ENCODE assay signal across 15 mouse cellular contexts in genomic region chr11:120728530-120729240, GRCm38 (mm10). TPM values are rescaled to one million over a fixed set of nuclear protein-coding genes. Genes with fewer than 3 reads are reported as not detected.
DNase-seq lines count a peak whose midpoint lies in the region; ATAC-seq lines count a peak whose summit lies in the region.
"Had no signal": no experiment of that assay in that cellular context is flagged by ENCODE, and none has a peak within 500 bp of the region (broad histone marks: within the 10 kb centered on the region; RNA-seq: fewer than 3 reads in every experiment).

No protein-coding gene starts in this region.

- no peak for DNase-seq in hindbrain, embryonic 10.5 days (ENCODE audit: low spot score)
- no peak for DNase-seq in lung, postnatal 10 days
- no peak for DNase-seq in embryonic facial prominence, embryonic 10.5 days (ENCODE audit: low spot score)
- DNase-seq: right cerebral cortex, postnatal 4 days; thymus, postnatal 14 days had no signal

- peaks cover 58% of the 10 kb centered on the region for H3K27me3 ChIP-seq in hindbrain, embryonic 10.5 days (ENCODE audit: insufficient read depth, poor library complexity, severe bottlenecking)
- H3K27me3 ChIP-seq in hindbrain, embryonic 12.5 days = peaks cover 30% of the 10 kb centered on the region
- no peaks in the 10 kb centered on the region for H3K27me3 ChIP-seq in lung, embryonic 16.5 days (ENCODE audit: control insufficient read depth, insufficient read depth, low read depth, low read length)
- H3K27me3 ChIP-seq in embryonic facial prominence, embryonic 10.5 days (replicated peaks; ENCODE audit: low read depth, poor library complexity, severe bottlenecking) = peaks cover 61% of the 10 kb centered on the region
- H3K27me3 ChIP-seq in stomach, embryonic 16.5 days (ENCODE audit: control insufficient read depth, insufficient read depth, low read length) = no peaks in the 10 kb centered on the region
- H3K27me3 ChIP-seq: embryonic facial prominence, embryonic 15.5 days; forebrain, embryonic 15.5 days had no signal

- H3K9ac ChIP-seq in hindbrain, embryonic 12.5 days = no peak overlapping the region
- H3K9ac ChIP-seq in lung, embryonic 16.5 days (ENCODE audit: low read length) = 0 out of 2 replicates have a peak overlapping the region, but pooled peaks have one; percentile 20
- no peak overlapping the region for H3K9ac ChIP-seq in stomach, embryonic 16.5 days (ENCODE audit: low read length)
- H3K9ac ChIP-seq: embryonic facial prominence, embryonic 15.5 days; forebrain, embryonic 15.5 days; liver, embryonic 15.5 days had no signal

- ATAC-seq in hindbrain, embryonic 12.5 days (ENCODE audit: low FRiP score) = no peak
- no peak for ATAC-seq in lung, embryonic 16.5 days (ENCODE audit: low read depth)
- ATAC-seq in stomach, embryonic 16.5 days (ENCODE audit: insufficient read depth, low FRiP score) = no peak
- no peak for ATAC-seq in erythroid progenitor cell, adult 5-6 weeks (replicated peaks; ENCODE audit: low FRiP score, poor library complexity, severe bottlenecking)
- ATAC-seq: activated CD4-positive, CD25-positive, alpha-beta regulatory T cell, adult 4 months; forebrain, embryonic 15.5 days had no signal

- WGBS in hindbrain, embryonic 10.5 days = 70% methylated on average over 11 of the region's 11 CpGs
- 66% methylated on average over 11 of the region's 11 CpGs for whole genome bisulfite sequencing in hindbrain, embryonic 12.5 days
- WGBS in lung, embryonic 16.5 days = 70% methylated on average over 11 of the region's 11 CpGs
- 70% methylated on average over 11 of the region's 11 CpGs for WGBS in embryonic facial prominence, embryonic 10.5 days
- WGBS in stomach, embryonic 16.5 days = 67% methylated on average over 11 of the region's 11 CpGs

- H3K27ac ChIP-seq in hindbrain, embryonic 10.5 days = peak overlapping the region; percentile 64
- H3K27ac ChIP-seq in hindbrain, embryonic 12.5 days = no peak overlapping the region
- peak overlapping the region; percentile 31 for H3K27ac ChIP-seq in lung, embryonic 16.5 days (ENCODE audit: low read length)
- peak overlapping the region; percentile 71; the same call in 1 of the 2 replicates for H3K27ac ChIP-seq in embryonic facial prominence, embryonic 10.5 days (replicated peaks)
- no peak overlapping the region for H3K27ac ChIP-seq in stomach, embryonic 16.5 days (ENCODE audit: low read length)
- H3K27ac ChIP-seq: embryonic facial prominence, embryonic 15.5 days; forebrain, embryonic 15.5 days; heart, adult 2 months; liver, embryonic 15.5 days had no signal

- H3K9me3 ChIP-seq in hindbrain, embryonic 10.5 days = no peaks in the 10 kb centered on the region
- no peaks in the 10 kb centered on the region for H3K9me3 ChIP-seq in hindbrain, embryonic 12.5 days (replicated peaks)
- H3K9me3 ChIP-seq in lung, embryonic 16.5 days (ENCODE audit: control insufficient read depth, low read length) = no peaks in the 10 kb centered on the region
- H3K9me3 ChIP-seq in embryonic facial prominence, embryonic 10.5 days = no peaks in the 10 kb centered on the region
- no peaks in the 10 kb centered on the region for H3K9me3 ChIP-seq in stomach, embryonic 16.5 days (replicated peaks; ENCODE audit: control insufficient read depth, low read length)
- H3K9me3 ChIP-seq: embryonic facial prominence, embryonic 15.5 days; forebrain, embryonic 15.5 days; liver, embryonic 15.5 days had no signal

- H3K4me1 ChIP-seq in hindbrain, embryonic 10.5 days (replicated peaks) = peaks cover 26% of the 10 kb centered on the region
- H3K4me1 ChIP-seq in hindbrain, embryonic 12.5 days = peaks cover 13% of the 10 kb centered on the region
- peaks cover 25% of the 10 kb centered on the region for H3K4me1 ChIP-seq in lung, embryonic 16.5 days (replicated peaks; ENCODE audit: control insufficient read depth, insufficient read depth, low read length)
- peaks cover 28% of the 10 kb centered on the region for H3K4me1 ChIP-seq in embryonic facial prominence, embryonic 10.5 days
- H3K4me1 ChIP-seq in stomach, embryonic 16.5 days (ENCODE audit: control insufficient read depth, insufficient read depth, low read length) = peaks cover 6% of the 10 kb centered on the region

- no peak overlapping the region for H3K4me2 ChIP-seq in hindbrain, embryonic 12.5 days (replicated peaks)
- H3K4me2 ChIP-seq in lung, embryonic 16.5 days (ENCODE audit: low read depth, low read length) = peak overlapping the region; percentile 41; the same call in 1 of the 2 replicates
- peak overlapping the region; percentile 32; the same call in 1 of the 2 replicates for H3K4me2 ChIP-seq in stomach, embryonic 16.5 days (ENCODE audit: low read depth, low read length)

- H3K36me3 ChIP-seq in hindbrain, embryonic 10.5 days = 0 out of 2 replicates have a peak, but pooled peaks cover 5% of the 10 kb centered on the region
- no peaks in the 10 kb centered on the region for H3K36me3 ChIP-seq in hindbrain, embryonic 12.5 days
- no peaks in the 10 kb centered on the region for H3K36me3 ChIP-seq in lung, embryonic 16.5 days (ENCODE audit: control insufficient read depth, insufficient read depth, low read length)
- no peaks in the 10 kb centered on the region for H3K36me3 ChIP-seq in embryonic facial prominence, embryonic 10.5 days (replicated peaks)
- H3K36me3 ChIP-seq in stomach, embryonic 16.5 days (ENCODE audit: control insufficient read depth, insufficient read depth, low read length) = no peaks in the 10 kb centered on the region; the same call in 1 of the 2 replicates
- H3K36me3 ChIP-seq: embryonic facial prominence, embryonic 15.5 days; forebrain, embryonic 15.5 days; liver, embryonic 15.5 days had no signal

- H3K4me3 ChIP-seq in hindbrain, embryonic 10.5 days = peak overlapping the region; percentile 36
- no peak overlapping the region for H3K4me3 ChIP-seq in hindbrain, embryonic 12.5 days
- H3K4me3 ChIP-seq in lung, embryonic 16.5 days (ENCODE audit: low read length) = no peak overlapping the region
- peak overlapping the region; percentile 41 for H3K4me3 ChIP-seq in embryonic facial prominence, embryonic 10.5 days
- H3K4me3 ChIP-seq in stomach, embryonic 16.5 days (replicated peaks; ENCODE audit: low read length) = no peak overlapping the region
- H3K4me3 ChIP-seq: forebrain, embryonic 15.5 days; heart, adult 2 months; liver, embryonic 15.5 days had no signal

RNA-seq across cellular contexts. Expression of gene Dcxr, which starts 1.6 kb away (rescaled TPM):
- 17.9 and 19.8 TPM in 2 replicates for polyA plus RNA-seq in hindbrain, embryonic 10.5 days (2016; fragmentation: Nextera tagmentation; extraction: Ambion mirVana)
- 11.6 and 12.2 TPM in 2 replicates for polyA plus RNA-seq in hindbrain, embryonic 12.5 days (2016; fragmentation: Nextera tagmentation; extraction: Ambion mirVana)
- polyA plus RNA-seq in lung, embryonic 16.5 days (2015; fragmentation: Nextera tagmentation; extraction: Ambion mirVana) = 69.5 and 92.2 TPM in 2 replicates
- polyA plus RNA-seq in embryonic facial prominence, embryonic 10.5 days (2016; fragmentation: Nextera tagmentation; extraction: Ambion mirVana) = 12.8 and 16.0 TPM in 2 replicates
- 43.0 and 46.0 TPM in 2 replicates for polyA plus RNA-seq in stomach, embryonic 16.5 days (2015; fragmentation: Nextera tagmentation; extraction: Ambion mirVana)
- total RNA-seq in erythroid progenitor cell, adult 5-6 weeks (2015; ENCODE audit: low replicate concordance) = 3.6 TPM in 1 of 2 replicates, not detected in the other
- 7.2 TPM in 1 of 2 replicates, not detected in the other for total RNA-seq in erythroid progenitor cell, adult 5-6 weeks (2017; ENCODE audit: low replicate concordance)

RNA-seq across cellular contexts. Expression of gene Cbr2, which starts 3.2 kb away (rescaled TPM):
- polyA plus RNA-seq in hindbrain, embryonic 10.5 days (2016; fragmentation: Nextera tagmentation; extraction: Ambion mirVana) = 1.6 and 2.1 TPM in 2 replicates
- polyA plus RNA-seq in hindbrain, embryonic 12.5 days (2016; fragmentation: Nextera tagmentation; extraction: Ambion mirVana) = 1.6 and 2.6 TPM in 2 replicates
- 194 and 348 TPM in 2 replicates for polyA plus RNA-seq in lung, embryonic 16.5 days (2015; fragmentation: Nextera tagmentation; extraction: Ambion mirVana)
- polyA plus RNA-seq in embryonic facial prominence, embryonic 10.5 days (2016; fragmentation: Nextera tagmentation; extraction: Ambion mirVana) = 2.6 and 2.9 TPM in 2 replicates
- 112 and 150 TPM in 2 replicates for polyA plus RNA-seq in stomach, embryonic 16.5 days (2015; fragmentation: Nextera tagmentation; extraction: Ambion mirVana)
- total RNA-seq in erythroid progenitor cell, adult 5-6 weeks (2015; ENCODE audit: low replicate concordance) = 21.8 and 23.4 TPM in 2 replicates
- not detected in 2 replicates for total RNA-seq in erythroid progenitor cell, adult 5-6 weeks (2017; ENCODE audit: low replicate concordance)
- polyA plus RNA-seq: activated CD4-positive, CD25-positive, alpha-beta regulatory T cell, adult 4 months; inflammation-experienced regulatory T-cells, adult 6 months had no signal

RNA-seq across cellular contexts. Expression of gene Rac3, which starts 7.4 kb away (rescaled TPM):
- polyA plus RNA-seq in hindbrain, embryonic 10.5 days (2016; fragmentation: Nextera tagmentation; extraction: Ambion mirVana) = 31.0 and 58.2 TPM in 2 replicates
- 98.4 and 99.9 TPM in 2 replicates for polyA plus RNA-seq in hindbrain, embryonic 12.5 days (2016; fragmentation: Nextera tagmentation; extraction: Ambion mirVana)
- polyA plus RNA-seq in lung, embryonic 16.5 days (2015; fragmentation: Nextera tagmentation; extraction: Ambion mirVana) = 53.5 and 54.2 TPM in 2 replicates
- polyA plus RNA-seq in embryonic facial prominence, embryonic 10.5 days (2016; fragmentation: Nextera tagmentation; extraction: Ambion mirVana) = 27.2 and 31.2 TPM in 2 replicates
- polyA plus RNA-seq in stomach, embryonic 16.5 days (2015; fragmentation: Nextera tagmentation; extraction: Ambion mirVana) = 34.6 and 35.3 TPM in 2 replicates
- not detected in 2 replicates for total RNA-seq in erythroid progenitor cell, adult 5-6 weeks (2015; ENCODE audit: low replicate concordance)
- 1.3 and 3.5 TPM in 2 replicates for total RNA-seq in erythroid progenitor cell, adult 5-6 weeks (2017; ENCODE audit: low replicate concordance)
- polyA plus RNA-seq: activated CD4-positive, CD25-positive, alpha-beta regulatory T cell, adult 4 months; inflammation-experienced regulatory T-cells, adult 6 months had no signal

RNA-seq across cellular contexts. Expression of gene Lrrc45, which starts 15.0 kb away (rescaled TPM):
- 55.8 and 57.7 TPM in 2 replicates for polyA plus RNA-seq in hindbrain, embryonic 10.5 days (2016; fragmentation: Nextera tagmentation; extraction: Ambion mirVana)
- 75.3 and 78.8 TPM in 2 replicates for polyA plus RNA-seq in hindbrain, embryonic 12.5 days (2016; fragmentation: Nextera tagmentation; extraction: Ambion mirVana)
- polyA plus RNA-seq in lung, embryonic 16.5 days (2015; fragmentation: Nextera tagmentation; extraction: Ambion mirVana) = 58.2 and 63.9 TPM in 2 replicates
- 56.8 and 58.9 TPM in 2 replicates for polyA plus RNA-seq in embryonic facial prominence, embryonic 10.5 days (2016; fragmentation: Nextera tagmentation; extraction: Ambion mirVana)
- 59.1 and 62.9 TPM in 2 replicates for polyA plus RNA-seq in stomach, embryonic 16.5 days (2015; fragmentation: Nextera tagmentation; extraction: Ambion mirVana)
- 3.4 and 6.1 TPM in 2 replicates for total RNA-seq in erythroid progenitor cell, adult 5-6 weeks (2015; ENCODE audit: low replicate concordance)
- 12.3 and 12.9 TPM in 2 replicates for total RNA-seq in erythroid progenitor cell, adult 5-6 weeks (2017; ENCODE audit: low replicate concordance)

RNA-seq across cellular contexts. Expression of gene Cenpx, which starts 15.1 kb away (rescaled TPM):
- 129 and 137 TPM in 2 replicates for polyA plus RNA-seq in hindbrain, embryonic 10.5 days (2016; fragmentation: Nextera tagmentation; extraction: Ambion mirVana)
- 106 and 113 TPM in 2 replicates for polyA plus RNA-seq in hindbrain, embryonic 12.5 days (2016; fragmentation: Nextera tagmentation; extraction: Ambion mirVana)
- 156 and 170 TPM in 2 replicates for polyA plus RNA-seq in lung, embryonic 16.5 days (2015; fragmentation: Nextera tagmentation; extraction: Ambion mirVana)
- polyA plus RNA-seq in embryonic facial prominence, embryonic 10.5 days (2016; fragmentation: Nextera tagmentation; extraction: Ambion mirVana) = 119 and 124 TPM in 2 replicates
- 138 and 153 TPM in 2 replicates for polyA plus RNA-seq in stomach, embryonic 16.5 days (2015; fragmentation: Nextera tagmentation; extraction: Ambion mirVana)
- 7.1 and 35.3 TPM in 2 replicates for total RNA-seq in erythroid progenitor cell, adult 5-6 weeks (2015; ENCODE audit: low replicate concordance)
- total RNA-seq in erythroid progenitor cell, adult 5-6 weeks (2017; ENCODE audit: low replicate concordance) = 15.0 and 21.2 TPM in 2 replicates

Comparison
In these comparisons a context has a peak if more than half of its experiments do, and no peak if none do; other contexts are left out.
1. H3K27ac ChIP-seq: peak in hindbrain, embryonic 10.5 days (single experiment), lung, embryonic 16.5 days (single experiment) and embryonic facial prominence, embryonic 10.5 days (single experiment); none in hindbrain, embryonic 12.5 days (single experiment) and stomach, embryonic 16.5 days (single experiment).
2. H3K4me3 ChIP-seq: peak in hindbrain, embryonic 10.5 days (single experiment) and embryonic facial prominence, embryonic 10.5 days (single experiment); none in hindbrain, embryonic 12.5 days (single experiment), lung, embryonic 16.5 days (single experiment) and stomach, embryonic 16.5 days (single experiment).
3. RNA of gene Cbr2, which starts 3.2 kb away (polyA plus RNA-seq): 194 to 348 TPM in lung, embryonic 16.5 days and 112 to 150 TPM in stomach, embryonic 16.5 days; 2.6 to 2.9 TPM in embryonic facial prominence, embryonic 10.5 days, 1.6 to 2.6 TPM in hindbrain, embryonic 12.5 days and 1.6 to 2.1 TPM in hindbrain, embryonic 10.5 days; every median in the first group is over 10 times any median in the second.